Mouse (Mus musculus) midbrain, embryonic 14.5 days (tissue): ENCODE measurements at regions not wholly inside any gene's neighbourhood (a gene's known extent, or its start where the extent isn't known, plus 50 kb on each side); places are given as distances from the start of the nearest gene placed in this dataset.
A peak's percentile ranks its signal among the peaks of the same experiment; 100 is the strongest.

Experiments used
- ATAC-seq: fragments of 200-750 bp; cut with Nextera tagmentation; 2 replicates; pipeline ENCODE4 v1.8.0; 2017; ENCODE audit warnings: moderate number of reproducible peaks, moderate library complexity; ENCODE audit not compliant: low FRiP score, low TSS enrichment
- DNase-seq: peaks from one replicate; pipeline ENCODE4 v3.0.0-alpha.2; 2015
- H3K27ac ChIP-seq: fragments of 300-500 bp; sonication (generic); replicated peaks from 2 replicates; pipeline ENCODE4 v1.5.1; 2014; ENCODE audit warnings: mild to moderate bottlenecking, low read depth, low read length, moderate library complexity
- H3K27me3 ChIP-seq: fragments of 300-500 bp; sonication (generic); 2 replicates; pipeline ENCODE4 v1.6.1; 2014; ENCODE audit warnings: low read length, control low read depth, mixed read lengths; ENCODE audit not compliant: control insufficient read depth, insufficient read depth
- H3K36me3 ChIP-seq: fragments of 300-500 bp; sonication (generic); 2 replicates; pipeline ENCODE4 v1.6.1; 2014; ENCODE audit warnings: low read length, control low read depth; ENCODE audit not compliant: control insufficient read depth, insufficient read depth
- H3K4me1 ChIP-seq: fragments of 300-500 bp; sonication (generic); 2 replicates; pipeline ENCODE4 v1.6.1; 2014; ENCODE audit warnings: mild to moderate bottlenecking, antibody characterized with exemption, low read length, control low read depth; ENCODE audit not compliant: control insufficient read depth, insufficient read depth
- H3K4me2 ChIP-seq: fragments of 300-500 bp; sonication (generic); 2 replicates; pipeline ENCODE4 v1.6.1; 2014; ENCODE audit warnings: mild to moderate bottlenecking, low read length, moderate library complexity
- H3K4me3 ChIP-seq: fragments of 300-500 bp; sonication (generic); replicated peaks from 2 replicates; pipeline ENCODE4 v1.5.1; 2014; ENCODE audit warnings: low read depth, low read length
- H3K9ac ChIP-seq: fragments of 300-500 bp; sonication (generic); replicated peaks from 2 replicates; pipeline ENCODE4 v1.6.1; 2014; ENCODE audit warnings: mild to moderate bottlenecking, low read length, moderate library complexity
- H3K9me3 ChIP-seq: fragments of 300-500 bp; sonication (generic); 2 replicates; pipeline ENCODE4 v1.6.1; 2016; ENCODE audit warnings: low read length, control low read depth, mixed read lengths; ENCODE audit not compliant: control insufficient read depth
- WGBS: fragments of 180-500 bp; shearing (Covaris S2); extraction: QIAGEN DNeasy Blood & Tissue Kit; methylation state at CpG from one replicate; pipeline ENCODE4 v1.1.7; 2014; 5-methylcytosine and 5-hydroxymethylcytosine counted together

GRCm38 (mm10) chr5:120281840-120282565 lies 149.5 kb upstream of the Lhx5 start:
- 34% methylated on average over 18 of the region's 18 CpGs for WGBS
- ATAC-seq: no peak
- Histone ChIP-seq H3K9me3 (no peaks in the 10 kb centered on the region), H3K36me3 (no peaks in the 10 kb centered on the region), H3K9ac (peak overlapping the region; percentile 23; the same call in 1 of the 2 replicates), H3K27me3 (peaks cover 15% of the 10 kb centered on the region; the same call in 1 of the 2 replicates), H3K4me1 (peaks cover 38% of the 10 kb centered on the region), H3K4me2 (no peak overlapping the region), H3K4me3 (no peak overlapping the region), H3K27ac (peak overlapping the region; percentile 81)
- DNase-seq: no peak

- Histone ChIP-seq H3K4me1 (peaks cover 53% of the 10 kb centered on the region), H3K27ac (peak overlapping the region; percentile 85), H3K36me3 (no peaks in the 10 kb centered on the region), H3K9ac (no peak overlapping the region), H3K4me3 (no peak overlapping the region), H3K9me3 (no peaks in the 10 kb centered on the region), H3K27me3 (peaks cover 13% of the 10 kb centered on the region; the same call in 1 of the 2 replicates), H3K4me2 (no peak overlapping the region)
- 30% methylated on average over 8 of the region's 8 CpGs for WGBS
- DNase-seq (peak; percentile 55), ATAC-seq (no peak)
Measured at GRCm38 (mm10) chr5:120284625-120285024, 146.9 kb upstream of the Lhx5 start.

GRCm38 (mm10) chr5:120285036-120285435 lies 146.5 kb upstream of the Lhx5 start:
- WGBS: 9% methylated on average over 9 of the region's 9 CpGs
- no peak overlapping the region for H3K4me3 ChIP-seq
- DNase-seq: peak; percentile 61
- ATAC-seq: no peak
- H3K4me2 ChIP-seq: no peak overlapping the region
- H3K4me1 ChIP-seq: peaks cover 51% of the 10 kb centered on the region
- no peak overlapping the region; the same call in 1 of the 2 replicates for H3K9ac ChIP-seq
- peak overlapping the region; percentile 85 for H3K27ac ChIP-seq
- peaks cover 11% of the 10 kb centered on the region; the same call in 1 of the 2 replicates for H3K27me3 ChIP-seq
- H3K9me3 ChIP-seq: no peaks in the 10 kb centered on the region
- no peaks in the 10 kb centered on the region for H3K36me3 ChIP-seq

- 0 out of 2 replicates have a peak, but pooled peaks cover 9% of the 10 kb centered on the region for H3K27me3 ChIP-seq
- no peak overlapping the region for H3K4me3 ChIP-seq
- no peak overlapping the region for H3K9ac ChIP-seq
- no peak overlapping the region for H3K4me2 ChIP-seq
- peaks cover 33% of the 10 kb centered on the region for H3K4me1 ChIP-seq
- H3K36me3 ChIP-seq: no peaks in the 10 kb centered on the region
- peak overlapping the region; percentile 65 for H3K27ac ChIP-seq
- WGBS: 65% methylated on average over 4 of the region's 4 CpGs
- ATAC-seq: peak; percentile 17; the same call in 1 of the 2 replicates
- DNase-seq: no peak
- H3K9me3 ChIP-seq: no peaks in the 10 kb centered on the region
Measured at GRCm38 (mm10) chr5:120286787-120287186, 144.7 kb upstream of the Lhx5 start.

GRCm38 (mm10) chr5:120288036-120288684 lies 143.3 kb upstream of the Lhx5 start:
- Histone ChIP-seq H3K27ac (peak overlapping the region; percentile 78), H3K36me3 (no peaks in the 10 kb centered on the region), H3K9me3 (no peaks in the 10 kb centered on the region), H3K4me1 (peaks cover 29% of the 10 kb centered on the region), H3K9ac (0 out of 2 replicates have a peak overlapping the region, but pooled peaks have one; percentile 9), H3K4me3 (no peak overlapping the region), H3K4me2 (peak overlapping the region; percentile 32), H3K27me3 (0 out of 2 replicates have a peak, but pooled peaks cover 10% of the 10 kb centered on the region)
- 2% methylated on average over 22 of the region's 23 CpGs for WGBS
- ATAC-seq (peak; percentile 83), DNase-seq (peak; percentile 86)

- DNase-seq: peak; percentile 64
- Histone ChIP-seq H3K9me3 (no peaks in the 10 kb centered on the region), H3K4me3 (no peak overlapping the region), H3K4me1 (0 out of 2 replicates have a peak, but pooled peaks cover 2% of the 10 kb centered on the region), H3K27ac (peak overlapping the region; percentile 72), H3K36me3 (no peaks in the 10 kb centered on the region), H3K9ac (no peak overlapping the region; the same call in 1 of the 2 replicates), H3K27me3 (peaks cover 21% of the 10 kb centered on the region; the same call in 1 of the 2 replicates), H3K4me2 (no peak overlapping the region)
- WGBS: 21% methylated on average over 16 of the region's 16 CpGs
- ATAC-seq: peak; percentile 46; the same call in 1 of the 2 replicates
Measured at GRCm38 (mm10) chr5:120294526-120295078, 136.9 kb upstream of the Lhx5 start.

- Histone ChIP-seq H3K36me3 (no peaks in the 10 kb centered on the region), H3K27me3 (peaks cover 17% of the 10 kb centered on the region), H3K4me3 (no peak overlapping the region), H3K9ac (no peak overlapping the region), H3K4me2 (no peak overlapping the region), H3K9me3 (no peaks in the 10 kb centered on the region), H3K4me1 (peaks cover 23% of the 10 kb centered on the region), H3K27ac (no peak overlapping the region)
- ATAC-seq (0 out of 2 replicates have a peak, but pooled peaks have one; percentile 14), DNase-seq (peak; percentile 77)
- 8% methylated on average over 10 of the region's 10 CpGs for WGBS
Measured at GRCm38 (mm10) chr5:120297190-120297589, 134.3 kb upstream of the Lhx5 start.

GRCm38 (mm10) chr5:120297665-120298282 lies 133.7 kb upstream of the Lhx5 start:
- Histone ChIP-seq H3K4me1 (peaks cover 28% of the 10 kb centered on the region), H3K9ac (no peak overlapping the region), H3K9me3 (no peaks in the 10 kb centered on the region), H3K27me3 (peaks cover 22% of the 10 kb centered on the region), H3K36me3 (no peaks in the 10 kb centered on the region), H3K4me2 (no peak overlapping the region), H3K27ac (no peak overlapping the region), H3K4me3 (no peak overlapping the region)
- ATAC-seq (no peak), DNase-seq (no peak)
- WGBS: 49% methylated on average over 3 of the region's 3 CpGs
